Mouse (Mus musculus) activated CD4-positive, CD25-positive, alpha-beta regulatory T cell (primary cell): ENCODE results near the gene Olfr1161. TPM values are rescaled to one million over a fixed set of nuclear protein-coding genes. Genes with fewer than 3 reads are reported as not detected.

Experiments
- polyA plus RNA-seq, 2 experiments: library from polyadenylated mRNA; unstranded; fragments of 100-300 nt; shearing (Covaris generic); gene quantifications; one replicate each; pipeline ENCODE4 v1.2.1; 2017

The Olfr1161 gene
- polyA plus RNA-seq: under 1 TPM in 1 of 2 experiments, not detected in 1; 0.41 TPM

DNA sequence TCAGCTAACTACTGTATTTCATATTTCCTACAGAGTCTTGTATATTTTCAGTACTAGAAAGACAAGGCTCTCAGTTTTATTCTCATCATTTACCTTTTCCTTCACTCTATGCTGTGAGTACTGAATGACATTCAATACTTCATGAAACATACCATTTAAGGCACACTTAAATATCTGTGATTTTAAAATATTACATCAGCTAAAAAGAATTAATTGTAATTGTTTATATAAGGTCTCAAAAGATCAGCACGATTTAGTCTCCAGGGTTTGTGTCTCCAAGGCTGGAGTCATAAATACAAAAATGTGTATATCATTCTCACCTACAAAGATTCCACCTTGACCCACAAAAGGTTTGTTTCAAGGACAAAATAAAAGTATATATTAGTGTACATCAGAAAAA is at the start of gene Olfr1161:
Olfr1161 (plus strand) TSS at position 301 of the 400 bp plus-strand sequence.

DNA sequence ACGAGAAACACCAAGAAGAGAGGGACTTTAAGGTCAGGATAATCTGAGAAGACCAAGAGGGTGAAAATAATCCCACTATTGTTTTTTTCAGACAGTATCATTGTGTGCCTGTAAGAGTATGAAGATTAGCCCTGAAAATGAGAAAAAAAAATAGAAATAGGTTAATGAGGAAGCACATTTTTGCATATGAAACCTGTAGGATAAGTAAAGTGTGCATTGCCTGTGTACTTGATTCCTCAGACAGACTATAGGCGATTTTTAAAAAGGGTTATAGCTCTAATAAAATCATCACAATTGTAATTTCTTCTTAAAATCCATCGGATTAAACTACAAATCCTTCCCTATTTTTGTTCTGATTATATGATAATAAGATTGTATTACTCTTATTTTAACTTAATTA is 48.0 kb upstream of the Olfr1161 start, which contains the start of gene Olfr74:
Olfr74 (minus strand) TSS at position 101 of the 400 bp plus-strand sequence.

DNA sequence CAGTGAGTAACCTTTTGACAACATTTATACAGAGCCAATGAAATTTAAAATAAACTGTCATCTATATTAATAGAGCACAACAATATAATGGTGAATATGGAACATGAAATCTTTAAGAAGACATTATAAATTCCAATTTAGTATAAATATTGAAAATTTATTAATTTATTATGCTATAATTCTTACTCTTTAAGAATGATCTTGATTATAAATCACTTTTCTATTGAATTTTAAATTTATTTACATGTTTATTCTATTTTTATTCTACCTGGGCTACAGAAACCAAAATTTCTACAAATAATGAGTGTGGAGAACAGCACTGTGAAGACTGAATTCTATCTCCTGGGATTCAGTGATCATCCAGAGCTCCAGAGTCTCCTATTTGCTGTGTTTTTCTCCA is 32.8 kb upstream of the Olfr1161 start, which contains the start of gene Olfr1158:
Olfr1158 (plus strand) TSS at position 301 of the 400 bp plus-strand sequence.

DNA sequence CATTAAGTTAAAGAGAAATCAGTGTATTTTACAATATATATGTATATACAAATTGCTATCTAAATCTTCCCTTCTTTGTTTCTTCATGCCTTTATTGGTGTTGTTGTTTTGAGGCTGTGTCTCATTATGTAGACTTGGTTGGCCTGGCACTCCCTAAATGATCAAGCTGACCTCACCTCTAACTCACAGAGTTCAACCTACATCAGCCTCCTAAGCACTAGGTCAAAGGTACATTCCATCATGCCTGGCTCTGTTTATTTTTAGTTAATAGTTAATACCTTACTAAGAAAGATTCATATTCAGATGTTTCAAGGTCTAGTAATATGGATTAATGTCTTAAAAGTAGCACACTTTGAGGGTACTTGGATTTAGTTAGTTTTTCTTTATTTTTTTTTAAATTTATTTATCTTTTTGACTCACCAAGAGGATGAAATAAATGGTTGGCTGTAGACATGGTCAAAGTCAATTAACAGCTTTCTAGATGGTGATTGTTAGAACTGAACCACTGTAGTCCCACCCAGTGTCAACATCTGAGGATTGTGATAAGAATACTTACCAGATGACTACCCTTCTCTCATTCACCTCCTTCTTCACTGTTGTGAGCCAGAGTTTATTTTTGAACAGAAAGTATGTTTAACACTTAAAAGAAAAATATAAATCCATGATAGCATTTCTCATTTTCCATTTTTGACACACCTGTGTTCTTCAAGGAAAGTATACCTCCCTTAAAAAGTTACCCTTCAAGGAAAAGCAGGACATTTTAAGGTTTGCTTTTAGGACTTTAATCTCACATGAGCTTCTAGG is 14.9 kb upstream of the Olfr1161 start, which contains the start of gene Olfr1160:
Olfr1160 (minus strand) TSS at position 754 of the 804 bp plus-strand sequence.

DNA sequence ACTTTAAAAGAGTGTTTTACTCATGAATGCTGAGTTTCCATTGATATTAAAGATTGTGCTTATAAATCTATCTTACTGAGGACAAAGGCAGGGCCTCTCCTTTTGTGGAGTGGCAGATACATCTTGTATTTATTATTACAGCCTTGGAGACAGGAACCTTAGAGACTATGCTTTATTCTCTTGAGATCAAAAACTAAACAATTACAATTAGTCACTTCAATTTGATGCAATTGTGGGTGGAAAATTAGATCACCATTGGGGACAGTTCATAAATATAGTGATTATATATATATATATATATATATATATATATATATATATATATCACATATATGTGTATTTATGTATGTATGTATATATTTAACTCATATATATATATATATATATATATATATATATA is 15.0 kb downstream of the Olfr1161 start, which contains the start of gene Olfr73:
Olfr73 (minus strand) TSS at position 101 of the 400 bp plus-strand sequence.

DNA sequence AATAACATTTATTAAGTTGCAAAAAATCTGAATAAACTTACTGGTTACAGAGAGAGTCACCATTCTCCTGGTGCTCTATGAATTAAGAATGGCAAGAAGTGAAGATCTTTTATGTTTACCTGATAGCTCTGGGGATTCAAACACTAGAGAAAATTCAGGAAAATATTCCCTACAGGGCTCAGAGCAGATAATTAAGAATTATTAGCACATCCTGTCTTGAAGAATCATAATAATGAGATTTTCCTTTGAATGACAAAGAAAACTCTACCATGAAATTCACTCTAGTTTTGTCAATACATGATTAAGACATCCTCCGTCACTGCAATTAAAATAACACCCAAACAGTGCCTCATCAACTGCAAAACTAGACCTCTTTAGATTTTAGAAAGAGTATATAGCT is 28.5 kb downstream of the Olfr1161 start, which contains the start of gene Olfr1162:
Olfr1162 (minus strand) TSS at position 101 of the 400 bp plus-strand sequence.

DNA sequence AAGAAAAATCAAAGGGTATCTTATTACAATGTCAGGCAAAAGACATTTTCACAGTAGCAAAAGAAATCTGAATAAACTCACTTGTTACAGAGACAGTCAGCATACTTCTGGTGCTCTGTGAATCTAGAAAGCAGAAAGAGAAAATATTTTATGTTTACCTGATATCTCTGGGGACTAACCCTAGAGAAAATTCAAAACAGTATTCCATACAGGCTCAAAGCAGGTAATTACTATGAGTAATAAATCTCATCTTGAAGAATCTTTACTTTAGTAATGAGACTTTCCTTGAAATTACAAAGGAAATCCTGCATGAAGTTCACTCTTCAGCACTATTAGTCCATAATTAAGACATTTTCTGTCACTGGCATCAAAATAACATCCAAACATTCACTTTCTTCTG is 49.2 kb downstream of the Olfr1161 start, which contains the start of gene Olfr1163:
Olfr1163 (minus strand) TSS at position 101 of the 400 bp plus-strand sequence.

Other genes starting within 250 kb of the Olfr1161 start
- gene Olfr152, start 243.3 kb upstream of the Olfr1161 start, polyA plus RNA-seq: not detected
- gene Olfr1143, start 222.2 kb upstream of the Olfr1161 start, polyA plus RNA-seq: not detected
- gene Olfr1145, start 213.0 kb upstream of the Olfr1161 start, polyA plus RNA-seq: not detected
- under 1 TPM; 0.27 to 0.42 TPM for gene Olfr1148, start 192.2 kb upstream of the Olfr1161 start, polyA plus RNA-seq
- gene Olfr1150-ps1, start 178.8 kb upstream of the Olfr1161 start, polyA plus RNA-seq: not detected
- gene Olfr1151, start 166.9 kb upstream of the Olfr1161 start, polyA plus RNA-seq: under 1 TPM in 1 of 2 experiments, not detected in 1; 0.45 TPM
- gene Olfr1152, start 156.3 kb upstream of the Olfr1161 start, polyA plus RNA-seq: under 1 TPM in 1 of 2 experiments, not detected in 1; 0.06 TPM
- under 1 TPM in 1 of 2 experiments, not detected in 1; 0.22 TPM for gene Olfr1153, start 127.8 kb upstream of the Olfr1161 start, polyA plus RNA-seq
- gene Olfr1154, start 117.6 kb upstream of the Olfr1161 start, polyA plus RNA-seq: under 1 TPM in 1 of 2 experiments, not detected in 1; 0.20 TPM
- gene Olfr1155, start 77.6 kb upstream of the Olfr1161 start, polyA plus RNA-seq: not detected
- under 1 TPM; 0.06 to 0.07 TPM for gene Olfr1156, start 69.7 kb upstream of the Olfr1161 start, polyA plus RNA-seq
- gene Olfr1157, start 54.5 kb upstream of the Olfr1161 start, polyA plus RNA-seq: under 1 TPM in 1 of 2 experiments, not detected in 1; 0.08 TPM
- gene Olfr74, start 48.1 kb upstream of the Olfr1161 start, polyA plus RNA-seq: not detected
- gene Olfr1158, start 32.7 kb upstream of the Olfr1161 start, polyA plus RNA-seq: not detected
- not detected for gene Olfr1160, start 14.5 kb upstream of the Olfr1161 start, polyA plus RNA-seq
- gene Olfr73, start 14.9 kb downstream of the Olfr1161 start, polyA plus RNA-seq: under 1 TPM in 1 of 2 experiments, not detected in 1; 0.11 TPM
- gene Olfr1162, start 28.4 kb downstream of the Olfr1161 start, polyA plus RNA-seq: not detected
- not detected for gene Olfr1163, start 49.1 kb downstream of the Olfr1161 start, polyA plus RNA-seq
- gene Olfr1164, start 71.2 kb downstream of the Olfr1161 start, polyA plus RNA-seq: not detected
- not detected for gene Olfr1166, start 105.5 kb downstream of the Olfr1161 start, polyA plus RNA-seq
- gene Olfr1167, start 132.4 kb downstream of the Olfr1161 start, polyA plus RNA-seq: not detected
- gene Olfr1168, start 159.1 kb downstream of the Olfr1161 start, polyA plus RNA-seq: not detected
- gene Olfr1170, start 205.6 kb downstream of the Olfr1161 start, polyA plus RNA-seq: not detected